Mouse (Mus musculus) olfactory bulb, adult 2 months (tissue): ENCODE data around the gene Hes7.

Source experiments
- CTCF ChIP-seq: fragments of 200-500 bp; IDR thresholded peaks from 2 replicates; pipeline ENCODE4 v1.5.1; 2012; ENCODE audit warnings: low read depth, mild to moderate bottlenecking, low read length, moderate library complexity; ENCODE audit not compliant: insufficient read depth
- POLR2A ChIP-seq: fragments of 200-500 bp; IDR thresholded peaks from 2 replicates; pipeline ENCODE4 v1.6.1; 2012; ENCODE audit warnings: mild to moderate bottlenecking, low read depth, low read length, moderate library complexity; ENCODE audit not compliant: insufficient read depth

GRCm38 (mm10) chr11:69155351-69155750 lies 35.1 kb downstream of the Hes7 start:
- TF ChIP-seq POLR2A (no peak), CTCF (no peak)
